Mouse (Mus musculus) gastrocnemius, adult 2 months (tissue): ENCODE data around the gene Ffar2. TPM values are rescaled to one million over a fixed set of nuclear protein-coding genes. Genes with fewer than 3 reads are reported as not detected.
A peak's percentile ranks its signal among the peaks of the same experiment; 100 is the strongest.

Experiments used
- DNase-seq: peaks from one replicate; pipeline ENCODE4 v3.0.0; 2022
- H3K27ac ChIP-seq: fragments of 200-600 bp; 2 replicates; pipeline ENCODE4 v1.8.1; 2022; ENCODE audit warnings: mild to moderate bottlenecking
- H3K4me3 ChIP-seq: fragments of 200-600 bp; 2 replicates; pipeline ENCODE4 v1.8.1; 2022; ENCODE audit warnings: mild to moderate bottlenecking, moderate library complexity
- CTCF ChIP-seq: fragments of 200-600 bp; IDR thresholded peaks from 2 replicates; pipeline ENCODE4 v1.8.1; 2022; ENCODE audit warnings: antibody characterized with exemption, mild to moderate bottlenecking, moderate library complexity
- intact Hi-C: fragments of 180-260 bp; cut with DNase I; formaldehyde crosslinking; loops from one replicate; pipeline ENCODE4 v1.15.1; 2025
- total RNA-seq, 2 experiments: library from RNA; stranded (reverse); gene quantifications; 2 replicates each; pipeline ENCODE4 v1.2.3; 2021

Ffar2 gene
- total RNA-seq, 2 experiments from 2014 or later, result 0.14 TPM; not detected in 1

DNA sequence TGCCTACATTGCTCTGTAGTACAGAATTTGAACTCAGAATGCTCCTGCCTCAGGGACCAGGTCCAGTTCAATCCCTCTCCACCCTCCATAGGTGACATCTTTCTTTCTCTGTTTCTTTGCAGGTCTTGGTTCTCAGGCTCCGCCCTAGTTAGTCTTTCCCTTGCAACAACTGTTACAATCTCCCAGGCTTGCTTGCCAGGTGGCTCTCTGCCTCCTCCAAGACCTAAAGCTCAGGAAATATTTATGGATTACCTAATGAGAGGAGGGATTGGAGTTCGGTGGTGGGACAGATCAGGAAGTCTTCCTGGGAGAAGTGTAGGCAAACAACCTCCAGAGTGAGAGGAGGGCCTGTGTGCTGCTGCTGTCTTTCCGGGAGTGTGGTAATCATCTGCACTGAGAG lies 40.9 kb downstream of the Ffar2 start:
- no peak overlapping the region for H3K27ac ChIP-seq
- no peak overlapping the region for H3K4me3 ChIP-seq
- intact Hi-C loops, result no loop called here
- DNase-seq, result no peak
- no peak for TF ChIP-seq CTCF

DNA sequence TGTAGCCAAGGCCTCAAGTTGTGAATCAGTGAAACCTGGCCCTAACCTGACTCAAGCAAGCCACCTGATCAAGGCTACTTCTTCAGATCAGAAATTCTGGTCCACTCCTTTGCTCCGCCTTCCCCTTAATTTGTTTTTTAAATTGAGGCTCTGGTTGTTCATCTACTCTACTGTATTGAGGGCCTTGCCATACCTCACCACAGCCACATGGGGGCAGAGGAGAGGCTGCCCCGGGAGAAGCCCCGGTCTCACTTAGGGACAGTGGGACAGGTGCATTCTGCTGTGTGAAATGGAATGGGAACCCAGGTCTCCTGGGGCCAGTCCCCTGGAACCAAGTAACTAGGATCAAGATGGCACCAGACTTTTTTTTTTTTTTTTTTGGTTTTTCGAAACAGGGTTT lies 41.8 kb downstream of the Ffar2 start:
- intact Hi-C loops, result no loop called here
- peak; percentile 27 for DNase-seq
- no peak overlapping the region for H3K27ac ChIP-seq
- TF ChIP-seq CTCF, result peak; percentile 63
- H3K4me3 ChIP-seq, result no peak overlapping the region

DNA sequence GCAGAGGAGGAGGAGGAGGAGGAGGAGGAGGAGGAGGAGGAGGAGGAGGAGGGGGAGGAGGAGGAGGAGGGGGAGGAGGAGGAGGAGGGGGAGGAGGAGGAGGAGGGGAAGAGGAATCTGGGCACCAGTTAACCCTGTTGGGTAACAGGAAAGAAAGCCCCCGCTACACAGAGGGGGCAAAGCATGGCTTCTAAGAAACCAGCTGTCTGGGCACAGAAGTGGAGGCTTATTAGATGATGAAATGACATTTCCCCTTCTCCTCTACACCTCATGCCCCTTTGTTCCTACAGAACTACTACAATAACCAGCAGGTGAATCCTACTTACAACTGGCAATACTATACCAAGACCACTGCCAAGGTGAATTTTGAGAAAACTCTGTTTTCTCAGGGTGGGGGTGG lies 45.7 kb downstream of the Ffar2 start:
- intact Hi-C loops, result no loop called here

DNA sequence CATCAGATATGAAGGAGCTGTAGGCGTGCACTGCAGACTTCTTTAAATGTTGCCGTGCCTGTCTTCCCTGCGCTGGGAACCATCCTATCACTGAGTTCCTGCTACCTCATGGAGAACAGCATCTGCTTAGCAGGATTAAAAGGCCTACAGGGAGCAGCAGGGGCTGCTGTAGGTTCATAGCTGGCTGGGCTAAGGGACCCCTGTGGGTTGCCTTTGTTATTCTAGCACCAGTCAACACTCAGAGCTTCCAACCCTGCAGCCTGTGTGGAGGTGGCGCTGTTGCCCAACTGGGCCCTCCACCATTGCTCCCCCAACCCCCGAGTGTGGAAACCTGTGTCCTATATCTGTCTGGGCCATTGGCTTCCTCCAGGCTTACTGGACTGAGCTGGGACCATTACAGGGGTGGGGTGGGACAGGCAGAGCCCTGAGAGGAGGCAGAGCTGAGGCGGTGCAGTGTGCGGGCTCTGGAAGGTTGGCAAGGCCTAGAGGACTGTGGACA lies 46.4 kb downstream of the Ffar2 start:
- intact Hi-C loops, result no loop called here
- H3K27ac ChIP-seq, result no peak overlapping the region
- DNase-seq, result no peak
- H3K4me3 ChIP-seq, result no peak overlapping the region
- no peak for TF ChIP-seq CTCF

More for the DNA sequence above, 45.7 kb downstream of the Ffar2 start:
- no peak for DNase-seq
- H3K27ac ChIP-seq, result no peak overlapping the region
- no peak overlapping the region for H3K4me3 ChIP-seq
- no peak for TF ChIP-seq CTCF

DNA sequence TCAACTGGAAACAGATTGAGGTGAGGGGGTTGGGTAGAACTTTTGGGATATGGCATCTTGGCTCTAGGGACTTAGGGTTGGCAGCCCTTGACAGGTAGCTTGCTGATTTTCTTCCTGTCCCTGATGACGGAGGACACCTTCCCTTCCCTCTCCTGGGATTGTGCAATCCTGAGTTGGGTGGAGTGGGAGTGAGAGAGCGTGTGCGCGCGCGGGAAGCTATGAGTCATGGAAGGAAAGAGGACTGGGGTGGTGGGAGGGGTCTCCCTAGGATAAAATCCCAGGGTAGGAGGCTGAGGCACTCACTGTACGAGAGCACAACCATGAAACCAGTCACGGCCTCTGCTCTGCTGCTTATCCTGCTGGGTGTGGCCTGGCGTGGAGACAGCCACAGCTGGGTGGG lies 47.5 kb downstream of the Ffar2 start:
- DNase-seq, result no peak
- no peak for TF ChIP-seq CTCF
- H3K27ac ChIP-seq, result no peak overlapping the region
- H3K4me3 ChIP-seq, result no peak overlapping the region
- intact Hi-C loops, result no loop called here

DNA sequence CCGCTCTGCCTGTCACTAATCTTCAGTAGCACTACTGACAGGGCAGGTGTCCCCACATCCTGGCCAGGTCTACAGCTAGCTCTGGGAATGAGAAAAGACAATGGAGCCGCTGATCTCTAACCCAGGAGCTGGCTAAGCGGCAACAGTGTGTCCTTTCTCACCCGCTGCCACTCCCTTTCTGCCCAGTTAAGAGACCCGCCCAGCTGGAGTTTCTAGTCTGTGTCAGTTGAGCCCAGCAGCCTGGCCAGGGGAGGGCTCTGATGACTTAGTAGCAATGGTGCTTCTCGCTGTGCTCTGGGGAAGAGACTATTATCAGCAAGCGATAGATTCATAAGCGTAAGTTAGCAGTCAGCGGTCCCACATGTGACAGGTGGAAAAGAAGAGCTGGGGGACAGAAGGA lies 54.3 kb downstream of the Ffar2 start:
- no peak overlapping the region for H3K4me3 ChIP-seq
- no peak for TF ChIP-seq CTCF
- intact Hi-C loops, result no loop called here
- no peak for DNase-seq
- H3K27ac ChIP-seq, result no peak overlapping the region

Other genes with a start within 250 kb of the Ffar2 start
- gene Kmt2b, start 235.0 kb downstream of the Ffar2 start, total RNA-seq, result 10 to 100 TPM; 13.3 to 16.3 TPM
- under 1 TPM in 1 of 2 experiments, not detected in 1; 0.33 TPM for gene Zbtb32, start 224.9 kb downstream of the Ffar2 start, total RNA-seq
- under 1 TPM in 1 of 2 experiments, not detected in 1; 0.17 TPM for gene Upk1a, start 210.9 kb downstream of the Ffar2 start, total RNA-seq
- 1,000 to 10,000 TPM; 1,338 to 2,234 TPM for gene Cox6b1, start 197.6 kb downstream of the Ffar2 start, total RNA-seq
- gene Etv2, start 187.9 kb downstream of the Ffar2 start, total RNA-seq, result not detected
- 10 to 100 TPM; 37.4 to 38.3 TPM for gene Rbm42, start 173.5 kb downstream of the Ffar2 start, total RNA-seq
- 1 to 10 TPM; 3.7 to 4.2 TPM for gene Haus5, start 158.8 kb downstream of the Ffar2 start, total RNA-seq
- gene Pmis2, start 152.2 kb downstream of the Ffar2 start, total RNA-seq, result 1 to 10 TPM; 2.7 to 4.9 TPM
- not detected for gene 2200002J24Rik, start 124.8 kb downstream of the Ffar2 start, total RNA-seq
- under 1 TPM; 0.13 to 0.14 TPM for gene Atp4a, start 111.6 kb downstream of the Ffar2 start, total RNA-seq
- gene Tmem147, start 94.2 kb downstream of the Ffar2 start, total RNA-seq, result 100 to 1,000 TPM; 232 to 255 TPM
- not detected for gene Gapdhs, start 80.1 kb downstream of the Ffar2 start, total RNA-seq
- 1 to 10 TPM; 2.8 to 4.7 TPM for gene Sbsn, start 72.3 kb downstream of the Ffar2 start, total RNA-seq
- 1 to 10 TPM in 1 of 2 experiments, under 1 TPM in 1; 0.98 to 1.2 TPM for gene Dmkn, start 60.0 kb downstream of the Ffar2 start, total RNA-seq
- under 1 TPM in 1 of 2 experiments, not detected in 1; 0.78 TPM for gene Krtdap, start 35.9 kb downstream of the Ffar2 start, total RNA-seq
- not detected for gene Ffar3, start 32.4 kb upstream of the Ffar2 start, total RNA-seq
- gene Ffar1, start 37.8 kb upstream of the Ffar2 start, total RNA-seq, result not detected
- under 1 TPM in 1 of 2 experiments, not detected in 1; 0.31 TPM for gene Cd22, start 56.6 kb upstream of the Ffar2 start, total RNA-seq
- gene Mag, start 91.1 kb upstream of the Ffar2 start, total RNA-seq, result under 1 TPM; 0.22 to 0.71 TPM
- not detected for gene Hamp2, start 100.9 kb upstream of the Ffar2 start, total RNA-seq
- not detected for gene Hamp, start 120.3 kb upstream of the Ffar2 start, total RNA-seq
- gene Usf2, start 133.0 kb upstream of the Ffar2 start, total RNA-seq, result 100 to 1,000 TPM in 1 of 2 experiments, 10 to 100 TPM in 1; 85.9 to 102 TPM
- gene Lsr, start 149.7 kb upstream of the Ffar2 start, total RNA-seq, result under 1 TPM; 0.31 to 0.41 TPM
- not detected for gene Fam187b, start 150.0 kb upstream of the Ffar2 start, total RNA-seq
- 10 to 100 TPM in 1 of 2 experiments, 1 to 10 TPM in 1; 8.3 to 13.8 TPM for gene Fxyd5, start 218.7 kb upstream of the Ffar2 start, total RNA-seq
- gene Fxyd7, start 227.7 kb upstream of the Ffar2 start, total RNA-seq, result 1 to 10 TPM; 1.4 to 1.6 TPM
- gene Fxyd1, start 233.4 kb upstream of the Ffar2 start, total RNA-seq, result 1,000 to 10,000 TPM in 1 of 2 experiments, 100 to 1,000 TPM in 1; 944 to 1,010 TPM
- gene Lgi4, start 235.6 kb upstream of the Ffar2 start, total RNA-seq, result 1 to 10 TPM; 2.4 to 3.3 TPM